Mouse (Mus musculus) cerebellum, adult 11-12 months (tissue): Measurements from ENCODE around the gene Ngf.

ENCODE experiments used
- DNase-seq: peaks from one replicate; pipeline ENCODE4 v3.0.0; 2022

The Ngf gene

DNA sequence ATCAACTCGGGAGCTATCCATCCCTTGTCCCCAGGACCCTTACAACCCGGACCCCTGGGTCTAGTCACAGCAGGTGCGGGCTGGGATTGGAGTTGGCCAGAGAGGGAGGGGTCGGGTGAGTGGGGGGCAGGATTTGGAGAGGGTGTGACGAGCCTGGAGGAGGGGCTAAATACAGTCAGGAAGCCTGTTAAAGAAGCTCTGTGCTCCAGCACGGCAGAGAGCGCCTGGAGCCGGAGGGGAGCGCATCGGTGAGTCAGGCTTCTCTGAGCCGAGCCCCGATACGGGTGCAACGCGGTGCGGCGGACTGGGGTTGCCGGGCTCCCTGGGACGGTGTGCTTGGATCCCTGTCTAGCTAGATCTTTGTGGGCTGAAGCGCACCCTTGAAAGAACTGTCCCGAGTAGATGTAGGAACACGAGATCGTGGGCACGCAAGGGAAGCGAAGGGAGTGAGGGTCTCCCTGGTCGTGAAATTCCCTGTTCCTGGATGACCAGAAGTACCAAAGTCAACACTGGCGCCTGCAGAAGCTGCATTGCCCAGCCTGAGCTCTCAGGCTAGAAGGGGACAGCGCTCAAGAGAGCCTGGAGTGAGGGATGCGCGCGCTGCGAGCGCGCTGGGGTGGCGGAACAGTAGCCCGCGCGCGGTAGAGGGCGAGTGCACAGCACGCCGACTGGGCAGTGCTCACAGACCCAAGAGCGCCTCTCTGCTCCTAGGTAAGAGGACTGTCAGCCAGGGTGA, at the start of gene Ngf:
Ngf (plus strand) TSS at position 207 of the 736 bp plus-strand sequence.
- DNase-seq = no peak

DNA sequence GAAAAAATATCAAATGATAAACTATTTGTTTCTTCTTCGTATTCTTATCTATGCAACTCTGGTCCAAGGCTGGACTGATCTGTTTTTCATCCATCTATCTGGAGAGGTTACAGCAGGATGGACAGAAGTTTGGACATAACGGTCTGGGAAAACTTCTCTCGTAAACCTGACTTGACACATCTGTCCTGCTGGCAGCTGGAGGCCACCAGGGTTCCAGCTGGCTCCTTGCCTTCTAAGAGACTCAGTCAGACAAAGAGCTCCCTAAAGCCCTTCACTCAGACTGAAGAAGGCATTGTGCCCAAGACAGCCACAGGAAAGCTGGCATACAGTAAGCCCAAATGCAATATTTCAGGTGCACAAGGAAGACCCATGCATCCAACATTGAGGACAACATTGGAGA, 24.2 kb upstream of the Ngf start:
- DNase-seq = no peak

DNA sequence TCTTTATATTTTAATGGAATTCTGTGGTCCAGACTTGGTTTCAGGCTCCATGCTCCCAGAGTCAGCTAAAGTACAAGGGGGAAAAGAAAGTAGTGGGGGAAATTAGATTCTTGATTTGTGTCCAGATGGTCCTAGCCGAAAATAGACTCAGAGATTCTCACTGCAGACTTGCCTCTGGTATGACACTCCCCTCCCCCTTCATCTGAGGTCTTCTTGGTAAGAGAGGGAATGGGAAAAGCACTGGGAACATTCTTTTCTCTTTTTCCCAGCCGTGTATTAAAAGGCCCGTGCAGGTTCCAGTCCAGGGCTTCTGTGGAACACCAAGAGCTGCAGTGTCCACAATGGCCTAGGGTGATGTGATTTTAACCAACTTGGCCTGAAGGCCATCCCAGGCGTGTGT, 23.0 kb upstream of the Ngf start:
- DNase-seq = no peak

DNA sequence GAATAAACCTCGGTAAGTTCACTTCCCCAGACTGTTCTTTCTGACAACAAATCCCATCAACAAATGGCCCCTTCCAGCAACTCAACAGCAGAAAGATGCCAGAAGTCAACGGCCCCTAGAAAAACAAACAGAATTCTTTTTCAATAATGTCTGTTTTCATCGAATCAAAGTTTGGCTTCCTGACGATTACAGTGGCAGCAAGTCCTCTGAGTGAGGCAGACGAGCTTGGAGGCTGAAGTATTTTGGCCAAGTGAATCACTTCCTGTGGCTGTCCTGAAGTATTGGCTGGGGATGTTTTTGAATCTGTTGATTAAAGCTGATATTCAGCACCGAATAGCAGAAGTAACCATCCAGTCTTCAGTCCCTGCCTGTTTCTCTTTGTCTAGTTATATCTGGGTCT, 15.2 kb upstream of the Ngf start:
- DNase-seq = no peak

DNA sequence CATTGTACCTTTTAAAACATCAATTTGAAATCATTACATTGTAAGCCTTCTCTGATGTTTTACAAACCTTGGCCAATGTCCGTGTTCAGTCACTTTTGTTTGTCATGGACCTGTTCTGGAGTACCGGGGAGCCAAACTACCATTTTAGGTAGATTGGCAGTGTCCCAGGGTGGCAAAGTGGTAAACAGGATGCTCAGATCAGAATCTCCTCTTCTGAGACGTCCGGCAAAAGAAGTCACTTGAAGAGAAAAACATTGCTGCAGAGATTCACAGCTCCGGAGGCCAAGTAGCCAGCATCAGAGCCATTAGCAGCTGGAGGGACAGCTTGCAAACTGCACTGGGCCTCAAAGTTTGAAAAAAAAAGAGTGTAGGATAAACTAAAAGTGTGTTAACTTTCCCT, 9.2 kb upstream of the Ngf start:
- no peak for DNase-seq

DNA sequence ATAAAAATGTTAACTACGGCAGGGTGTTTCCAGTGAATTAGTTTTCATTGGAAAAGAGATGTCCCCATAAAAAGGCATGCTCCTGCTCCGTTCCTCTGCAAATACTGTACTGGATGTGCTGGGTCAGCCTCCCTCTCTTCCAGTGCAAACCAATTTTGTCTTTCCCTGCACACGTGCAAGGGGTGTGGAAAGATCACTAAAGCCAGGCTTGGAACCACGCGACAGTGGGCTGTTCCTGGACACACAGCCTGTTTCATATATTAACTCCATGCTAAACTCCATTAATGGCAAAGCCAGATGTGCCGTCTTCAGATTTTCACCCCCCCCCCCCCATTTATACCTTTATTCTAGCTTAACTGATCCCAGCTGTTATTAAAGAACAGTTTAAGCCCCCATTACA, 8.7 kb upstream of the Ngf start:
- DNase-seq = no peak

DNA sequence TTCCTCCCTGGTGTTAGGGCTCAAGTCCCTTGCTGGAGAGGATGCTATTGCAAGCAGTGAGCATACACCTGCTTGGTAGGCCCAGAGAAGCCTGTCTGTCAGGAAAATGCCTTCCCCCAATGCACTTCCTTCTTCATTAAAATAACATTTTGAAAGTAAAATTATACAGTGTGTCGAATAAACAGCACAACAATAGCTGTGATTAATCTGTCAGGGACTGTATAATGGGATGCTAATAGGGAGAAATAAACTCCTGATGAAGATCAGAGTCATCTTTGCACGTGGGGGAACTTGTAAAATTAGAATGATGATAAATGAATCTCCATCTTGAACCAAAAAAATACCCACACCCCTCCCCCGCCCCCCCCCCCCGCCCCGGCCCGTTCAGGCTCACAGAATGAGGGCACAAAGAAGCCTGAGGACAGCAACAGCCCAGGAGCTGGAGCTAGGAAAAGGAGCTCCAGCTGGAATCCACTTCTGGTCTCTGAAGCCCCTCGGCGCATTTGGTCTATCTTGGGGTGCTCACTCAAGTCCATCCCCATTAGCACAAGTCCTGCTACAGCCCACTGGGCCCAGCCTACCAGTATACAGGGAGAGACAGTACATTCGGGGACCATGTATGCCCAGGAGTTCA, 6.9 kb upstream of the Ngf start:
- DNase-seq = no peak

DNA sequence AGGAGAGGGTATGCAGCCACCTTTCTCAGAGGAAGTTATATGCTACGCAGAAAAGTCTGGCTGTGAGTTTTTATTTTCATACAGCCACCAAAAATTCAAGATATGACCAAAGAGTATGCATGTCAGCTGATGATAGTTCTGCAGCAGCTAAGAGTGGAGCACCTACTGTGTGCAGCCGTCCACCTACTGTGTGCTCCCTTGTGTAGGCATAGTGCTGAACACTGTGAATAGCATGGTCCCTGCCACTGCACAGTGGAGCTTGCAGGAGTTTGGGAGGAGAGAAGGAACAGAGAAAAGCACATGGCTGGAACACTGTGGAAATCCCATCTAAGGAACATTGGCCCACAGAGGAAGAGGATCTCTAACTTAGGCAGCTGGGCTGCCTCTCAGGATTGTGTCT, 6.4 kb upstream of the Ngf start:
- no peak for DNase-seq

DNA sequence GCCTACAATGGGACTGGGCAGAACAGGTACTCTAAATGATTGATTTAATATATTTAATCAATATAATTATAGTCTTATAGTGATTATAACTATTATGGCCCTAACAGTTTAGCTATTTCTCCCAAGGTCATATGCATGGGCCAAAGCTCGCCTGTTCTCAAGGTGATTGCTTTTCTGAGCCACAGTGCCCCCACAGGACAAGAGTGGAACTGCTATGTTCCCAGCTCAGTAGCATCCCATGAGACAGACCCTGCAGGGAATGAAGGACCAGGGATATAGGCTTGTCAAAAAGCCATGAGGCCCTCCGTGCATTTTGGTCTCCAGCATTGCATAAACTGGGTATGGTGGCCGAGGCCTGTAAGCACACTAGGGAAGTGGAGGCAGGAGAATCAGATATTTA, 3.1 kb upstream of the Ngf start:
- no peak for DNase-seq

DNA sequence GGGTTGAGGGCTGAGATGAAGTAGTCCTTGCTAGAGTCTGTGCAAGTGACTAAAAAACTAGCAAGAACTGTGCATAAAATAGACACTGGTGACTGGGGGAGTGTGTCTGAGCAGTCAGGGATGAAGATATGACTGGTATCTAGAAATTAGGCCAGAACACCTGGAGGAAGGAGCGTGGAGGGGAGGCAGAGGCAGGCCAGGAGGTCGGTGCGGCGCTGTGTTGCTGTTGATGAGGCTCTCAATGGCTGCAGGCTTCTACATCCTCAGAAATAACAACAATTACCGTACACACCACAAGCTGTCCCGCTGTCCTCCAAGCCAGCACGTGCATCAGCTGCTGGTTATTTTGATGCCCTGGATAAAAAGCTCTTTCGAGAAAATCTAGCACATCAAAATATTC, 2.6 kb upstream of the Ngf start:
- DNase-seq = no peak

DNA sequence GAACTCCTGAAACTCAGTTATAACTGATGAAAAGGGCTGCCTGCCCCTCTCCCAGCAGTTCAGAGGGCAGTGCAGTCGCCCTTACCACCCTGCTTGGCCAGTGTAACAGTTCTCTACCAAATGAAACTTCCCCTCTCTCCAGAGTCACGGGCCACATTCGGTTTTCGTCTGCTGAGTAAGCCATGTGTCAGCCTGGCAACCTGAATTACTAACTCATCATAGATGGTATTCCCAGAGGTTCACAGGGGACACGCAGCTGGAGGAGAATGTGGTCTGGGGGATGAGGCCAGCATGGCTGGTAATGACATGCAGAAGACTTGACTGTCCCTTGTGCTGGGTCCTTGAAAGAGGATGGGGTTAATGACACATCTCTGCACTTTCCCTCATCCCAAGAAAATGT, 1.5 kb downstream of the Ngf start:
- no peak for DNase-seq

DNA sequence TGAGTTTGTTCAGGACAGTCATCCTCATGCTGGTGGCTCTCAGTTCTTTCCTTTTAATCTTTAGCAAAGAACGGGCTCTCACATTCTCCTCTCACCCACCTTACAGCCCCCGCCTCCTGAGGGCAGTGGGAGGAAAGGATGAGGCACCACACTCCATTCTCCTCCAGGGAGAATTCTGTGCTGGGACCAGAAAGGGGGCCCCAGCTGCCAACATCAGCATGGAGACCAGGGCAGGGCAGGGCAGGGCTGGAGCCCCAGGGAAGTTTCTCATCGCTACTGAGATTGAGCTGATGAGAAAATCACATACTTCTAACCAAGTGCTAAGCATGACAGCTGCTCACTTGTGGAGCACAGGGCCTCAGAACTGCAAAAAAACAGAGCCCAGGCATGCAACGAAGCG, 2.1 kb downstream of the Ngf start:
- no peak for DNase-seq

DNA sequence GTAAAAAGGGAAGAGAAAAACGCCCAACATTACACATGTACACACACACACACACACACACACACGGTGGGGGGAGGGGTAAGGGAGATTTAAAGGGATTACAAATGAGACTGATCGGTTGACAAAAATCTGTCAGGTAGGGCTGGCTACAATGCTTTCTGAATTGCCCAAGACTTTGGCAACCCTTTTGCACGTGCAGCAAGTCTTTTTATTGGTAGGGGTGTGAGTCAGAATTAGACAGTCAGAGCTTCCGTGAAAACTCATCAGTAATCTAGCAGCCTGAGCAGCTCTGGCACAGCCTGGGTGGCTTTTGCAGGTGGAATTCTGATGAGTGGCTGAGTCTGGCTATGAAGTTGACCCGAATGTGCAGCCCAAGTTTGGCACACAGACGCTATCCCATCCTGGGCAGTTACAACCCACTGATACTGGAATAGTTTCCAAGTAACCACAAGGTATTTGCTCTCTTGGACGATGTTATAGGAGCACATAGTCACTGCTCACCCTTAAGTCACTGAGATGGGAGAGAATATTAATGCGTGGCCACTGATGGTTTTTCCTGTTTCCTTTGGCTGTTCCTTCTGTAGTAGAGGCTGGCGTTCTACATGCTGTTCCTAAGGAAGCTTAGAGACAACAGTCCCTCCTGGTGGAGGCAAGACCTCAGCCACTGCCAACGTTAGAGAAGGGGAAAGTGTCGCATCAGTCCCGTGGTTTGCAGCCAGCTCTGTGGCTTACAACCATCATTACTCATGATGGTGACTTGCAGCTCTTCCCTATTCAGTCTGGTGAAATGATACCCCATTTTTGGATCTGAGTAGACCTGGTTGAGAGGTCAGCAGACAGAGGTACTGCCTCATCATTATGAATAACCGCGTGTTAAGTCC, 4.8 kb downstream of the Ngf start:
- no peak for DNase-seq

DNA sequence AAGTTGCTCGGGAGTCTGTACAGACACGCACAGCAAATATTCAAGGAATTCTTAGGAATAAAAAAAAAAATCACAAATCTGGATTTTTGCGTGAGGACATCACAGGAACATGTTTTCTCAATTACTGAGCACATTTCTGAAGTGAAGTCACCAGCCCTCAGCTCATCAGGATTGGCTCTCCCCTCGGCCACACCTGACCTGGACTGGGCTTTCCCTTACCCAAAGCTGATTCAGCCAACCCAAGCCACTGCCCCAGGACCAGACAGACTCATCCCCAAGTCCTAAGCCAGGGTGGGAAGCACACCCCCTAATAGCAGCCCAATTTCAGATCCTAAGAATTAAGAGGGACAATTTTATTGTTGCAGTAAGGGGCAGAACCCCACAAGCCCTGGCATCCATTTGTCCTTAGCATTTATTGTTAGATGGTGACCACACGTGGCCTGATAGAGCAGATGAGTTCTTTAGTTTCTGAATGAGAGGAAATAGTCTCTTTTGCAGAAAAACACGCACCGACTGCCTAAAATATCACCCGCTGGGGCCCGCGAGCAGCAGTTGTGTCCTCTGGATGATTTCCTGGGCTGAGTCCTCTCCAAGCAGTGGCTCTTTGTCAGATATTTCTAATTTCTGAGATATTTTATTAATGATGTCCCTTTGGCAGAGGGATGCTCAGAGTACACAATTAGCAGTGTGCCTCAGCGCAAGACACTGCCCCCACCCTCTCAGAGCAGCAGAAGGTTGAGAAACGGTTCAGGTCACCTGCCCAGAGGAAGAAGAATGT, 8.4 kb downstream of the Ngf start:
- no peak for DNase-seq

DNA sequence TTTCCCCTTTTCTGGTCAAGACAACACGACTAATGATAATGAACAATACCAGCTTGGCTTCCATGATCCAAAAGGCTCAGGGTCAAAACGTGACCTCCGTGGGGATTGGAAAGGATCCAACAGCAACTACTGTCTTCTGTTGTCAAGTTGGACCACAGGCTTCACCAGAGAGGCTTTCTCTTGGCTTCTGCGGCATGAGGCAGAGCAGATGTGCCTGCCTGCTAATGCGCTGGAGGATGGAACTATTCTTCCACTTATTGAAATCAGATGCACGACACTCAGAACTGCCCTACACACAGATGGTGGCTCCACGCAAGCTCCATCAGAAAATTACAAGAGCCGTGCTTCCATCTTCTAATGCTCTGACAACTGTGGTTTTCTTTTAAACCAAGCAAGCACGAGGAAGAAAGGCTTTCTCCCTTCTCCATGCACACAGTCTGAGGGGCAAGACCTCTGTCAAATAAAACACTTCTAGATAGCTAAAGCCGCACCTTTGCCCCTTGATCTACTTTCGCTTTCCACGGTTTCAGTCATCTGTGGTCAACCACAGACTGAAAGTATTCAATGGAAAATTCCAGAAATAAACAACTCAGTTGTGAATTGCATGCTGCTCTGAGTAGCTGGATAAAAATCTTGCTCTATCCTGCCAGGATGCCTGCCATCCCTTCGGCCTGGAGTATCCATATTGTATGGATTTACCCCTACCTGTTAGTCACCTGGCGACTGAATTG, 20.8 kb downstream of the Ngf start:
- DNase-seq = no peak

DNA sequence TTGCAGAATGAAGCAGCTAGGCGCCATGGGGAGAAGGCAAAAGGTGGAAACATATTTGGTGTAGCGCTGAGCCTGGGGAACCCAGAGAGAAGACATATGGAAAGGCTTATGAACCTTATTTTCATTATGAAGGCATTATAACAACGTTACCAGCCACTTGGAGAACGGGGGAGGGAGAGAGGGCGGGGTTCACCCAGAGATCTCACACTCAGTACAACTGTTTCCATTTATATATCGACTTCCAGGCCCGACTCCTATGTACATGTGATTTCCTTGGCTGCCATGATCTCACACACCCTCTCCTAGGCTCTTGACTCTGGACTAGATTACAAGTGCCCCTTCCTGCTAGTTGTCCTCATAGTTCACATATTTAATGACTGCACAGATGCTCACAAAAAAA, 28.4 kb downstream of the Ngf start:
- no peak for DNase-seq

DNA sequence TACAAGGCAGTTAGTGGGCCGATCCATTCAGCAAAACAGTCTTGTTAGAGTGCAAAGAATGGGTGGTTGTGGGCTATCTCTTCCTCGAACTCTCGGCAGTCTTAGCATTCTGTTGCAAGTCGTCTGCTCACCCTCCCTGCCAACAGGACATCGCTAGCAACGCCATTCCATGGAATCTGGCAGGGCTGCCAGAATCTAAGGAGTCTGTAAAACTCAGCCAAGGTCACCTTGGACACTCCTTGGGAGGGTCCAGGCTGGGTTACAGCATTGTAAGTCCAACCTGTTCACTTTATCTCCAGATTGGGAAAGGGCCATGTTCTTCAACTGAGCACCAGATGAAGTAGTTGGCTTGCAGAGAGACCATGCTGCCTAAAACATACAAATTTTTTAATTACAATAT, 29.2 kb downstream of the Ngf start:
- DNase-seq = no peak

DNA sequence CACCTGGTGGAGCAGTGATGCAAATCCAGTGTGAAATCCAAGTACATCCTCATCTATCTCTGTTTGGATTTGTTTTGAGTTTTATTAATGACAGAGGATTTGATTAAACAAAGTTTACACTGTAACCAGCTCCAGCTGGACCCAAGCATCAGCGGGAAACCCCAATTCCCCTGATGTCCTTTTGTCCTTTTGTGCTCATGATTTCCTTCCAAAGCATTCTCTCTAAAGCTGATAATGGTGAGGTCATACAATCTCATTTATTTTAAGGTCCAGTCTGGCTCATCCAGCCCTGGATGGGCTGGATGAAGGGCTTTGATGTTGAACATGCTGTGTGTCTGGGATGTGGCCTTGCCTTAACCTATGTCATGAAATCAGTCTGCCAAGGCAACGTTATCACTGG, 30.3 kb downstream of the Ngf start:
- DNase-seq = no peak

DNA sequence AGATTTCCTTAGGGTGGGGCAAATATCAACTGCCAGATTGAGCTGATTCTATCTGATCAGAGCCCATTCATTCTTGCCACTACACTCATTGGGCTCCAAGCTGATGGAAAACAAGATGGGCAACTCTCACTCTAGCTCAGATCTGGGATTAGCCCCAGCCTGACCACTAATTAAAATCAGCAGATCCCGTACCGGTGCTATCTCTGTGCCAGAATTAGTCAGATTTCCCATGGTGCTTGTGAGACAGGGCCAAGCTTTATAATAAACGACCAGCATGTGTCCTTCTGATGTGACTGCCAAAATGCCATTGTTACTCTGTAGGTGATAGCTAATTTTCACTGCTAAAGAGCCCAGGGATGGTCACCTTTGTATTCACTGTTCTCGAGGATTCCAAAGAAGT, 31.5 kb downstream of the Ngf start:
- DNase-seq = no peak

DNA sequence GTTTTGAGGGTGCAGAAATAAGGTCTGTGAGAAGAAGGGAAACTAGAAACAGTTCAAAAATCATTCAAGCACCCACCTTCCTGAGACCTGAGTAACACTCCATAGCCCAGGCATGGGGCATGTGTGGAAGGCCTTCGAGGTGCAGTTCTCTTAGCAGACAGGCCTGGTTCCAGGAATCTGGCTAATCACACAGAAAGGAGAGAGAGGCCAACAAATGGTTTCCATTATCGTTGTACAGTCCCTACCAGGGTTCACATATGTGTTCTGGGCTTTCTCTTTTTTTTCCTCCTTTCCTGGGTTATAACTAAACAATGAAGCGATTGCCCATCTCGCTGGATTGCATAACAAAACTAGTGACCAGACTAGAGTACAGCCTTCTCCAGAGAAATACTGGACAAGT, 35.4 kb downstream of the Ngf start:
- no peak for DNase-seq

DNA sequence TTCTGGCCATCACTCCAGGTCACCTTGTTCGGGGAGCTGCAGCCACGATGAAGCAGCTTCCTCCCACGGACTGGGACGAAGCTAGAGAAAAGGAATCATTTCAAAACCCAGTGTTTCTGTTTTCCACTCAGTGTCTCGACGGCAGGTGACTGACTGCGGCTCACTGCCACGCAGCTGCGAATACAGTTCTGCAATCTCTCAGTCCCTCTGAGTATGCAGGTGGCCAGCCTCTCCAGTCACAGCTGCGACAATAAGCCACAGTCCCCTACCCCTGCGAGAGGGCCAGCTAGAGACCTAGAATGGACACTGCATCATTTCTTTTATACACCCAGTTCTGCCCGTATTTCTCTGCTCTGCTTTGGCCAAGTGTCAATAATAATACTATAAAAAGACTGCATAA, 36.3 kb downstream of the Ngf start:
- no peak for DNase-seq

DNA sequence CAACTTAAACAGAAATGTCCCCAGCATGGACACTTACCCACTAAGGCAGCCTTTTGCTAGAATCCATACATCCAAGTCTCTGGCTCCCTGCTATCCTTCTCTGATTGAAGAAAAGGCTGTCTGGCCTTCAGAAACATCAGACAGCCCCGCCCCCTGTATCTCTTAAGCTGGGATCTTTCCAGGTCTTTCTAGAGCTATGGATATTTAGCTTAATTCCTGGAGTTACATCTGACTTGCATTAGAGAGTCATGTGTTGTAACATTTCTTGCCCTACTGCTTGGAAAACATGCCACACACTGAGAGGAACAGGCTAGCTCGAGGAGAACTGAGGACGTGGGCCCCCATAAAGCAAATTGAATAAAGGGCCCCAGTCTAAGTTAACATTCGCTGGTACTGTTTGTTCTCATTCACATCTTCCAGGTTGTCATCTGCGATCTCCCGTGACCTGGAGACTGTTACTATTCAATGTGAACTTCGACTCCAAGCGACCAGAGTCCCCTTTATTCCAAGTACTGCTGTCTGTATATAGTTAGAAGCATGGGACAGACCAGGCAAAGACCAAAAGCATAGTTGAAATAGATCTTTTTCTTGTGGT, 38.0 kb downstream of the Ngf start:
- DNase-seq = no peak
